Mouse (Mus musculus): ENCODE measurements around the gene Zfp961. TPM values are rescaled to one million over a fixed set of nuclear protein-coding genes. Genes with fewer than 3 reads are reported as not detected.
A peak's percentile ranks its signal among the peaks of the same experiment; 100 is the strongest.

Gene Zfp961
- polyA plus RNA-seq, 1 experiment from 2014 or later: 27.4 TPM

- H3K4me3 ChIP-seq (ENCODE audit: low read depth, low read length): no peak overlapping the region
- no peak overlapping the region for H3K4me2 ChIP-seq (replicated peaks; ENCODE audit: low read depth, low read length)
- H3K27me3 ChIP-seq (ENCODE audit: control insufficient read depth, insufficient read depth, low read length): no peaks in the 10 kb centered on the region
- H3K9ac ChIP-seq (replicated peaks; ENCODE audit: low read depth, low read length): no peak overlapping the region
- H3K4me1 ChIP-seq (ENCODE audit: control insufficient read depth, insufficient read depth, low read length): no peaks in the 10 kb centered on the region
- 94% methylated on average over 6 of the region's 6 CpGs for WGBS
- peaks cover 10% of the 10 kb centered on the region; the same call in 1 of the 2 replicates for H3K9me3 ChIP-seq (ENCODE audit: control insufficient read depth, low read depth, low read length)
- ATAC-seq (ENCODE audit: insufficient number of reproducible peaks, insufficient read depth, low FRiP score, low read depth): no peak
- H3K27ac ChIP-seq (ENCODE audit: low read length): no peak overlapping the region
- peaks cover 32% of the 10 kb centered on the region for H3K36me3 ChIP-seq (ENCODE audit: control insufficient read depth, insufficient read depth, low read length)
Measured at GRCm38 (mm10) chr8:71968100-71968499, 17.3 kb downstream of the Zfp961 start.

- H3K4me1 ChIP-seq (ENCODE audit: control insufficient read depth, insufficient read depth, low read length): no peaks in the 10 kb centered on the region
- WGBS: 86% methylated on average over 6 of the region's 6 CpGs
- H3K4me2 ChIP-seq (replicated peaks; ENCODE audit: low read depth, low read length): no peak overlapping the region
- H3K27ac ChIP-seq (ENCODE audit: low read length): no peak overlapping the region
- no peaks in the 10 kb centered on the region for H3K27me3 ChIP-seq (ENCODE audit: control insufficient read depth, insufficient read depth, low read length)
- H3K4me3 ChIP-seq (ENCODE audit: low read depth, low read length): no peak overlapping the region
- H3K9me3 ChIP-seq (ENCODE audit: control insufficient read depth, low read depth, low read length): peaks cover 10% of the 10 kb centered on the region; the same call in 1 of the 2 replicates
- H3K36me3 ChIP-seq (ENCODE audit: control insufficient read depth, insufficient read depth, low read length): peaks cover 32% of the 10 kb centered on the region
- no peak overlapping the region for H3K9ac ChIP-seq (replicated peaks; ENCODE audit: low read depth, low read length)
- no peak for ATAC-seq (ENCODE audit: insufficient number of reproducible peaks, insufficient read depth, low FRiP score, low read depth)
Measured at GRCm38 (mm10) chr8:71968636-71969035, 17.8 kb downstream of the Zfp961 start.

- no peaks in the 10 kb centered on the region for H3K27me3 ChIP-seq (ENCODE audit: control insufficient read depth, insufficient read depth, low read length)
Measured at GRCm38 (mm10) chr8:71971945-71972344, 21.1 kb downstream of the Zfp961 start.

GRCm38 (mm10) chr8:71974211-71974610, 23.4 kb downstream of the Zfp961 start:
- no peaks in the 10 kb centered on the region for H3K4me1 ChIP-seq (ENCODE audit: control insufficient read depth, insufficient read depth, low read length)
- H3K36me3 ChIP-seq (ENCODE audit: control insufficient read depth, insufficient read depth, low read length): peaks cover 3% of the 10 kb centered on the region; the same call in 1 of the 2 replicates
- no peak for ATAC-seq (ENCODE audit: insufficient number of reproducible peaks, insufficient read depth, low FRiP score, low read depth)
- no peaks in the 10 kb centered on the region for H3K27me3 ChIP-seq (ENCODE audit: control insufficient read depth, insufficient read depth, low read length)
- H3K9ac ChIP-seq (replicated peaks; ENCODE audit: low read depth, low read length): no peak overlapping the region
- H3K4me2 ChIP-seq (replicated peaks; ENCODE audit: low read depth, low read length): no peak overlapping the region
- H3K9me3 ChIP-seq (ENCODE audit: control insufficient read depth, low read depth, low read length): no peaks in the 10 kb centered on the region
- H3K4me3 ChIP-seq (ENCODE audit: low read depth, low read length): no peak overlapping the region
- no peak overlapping the region for H3K27ac ChIP-seq (ENCODE audit: low read length)
- 76% methylated on average over 3 of the region's 3 CpGs for WGBS

More at GRCm38 (mm10) chr8:71971945-71972344, 21.1 kb downstream of the Zfp961 start:
- Histone ChIP-seq H3K4me2 (replicated peaks; ENCODE audit: low read depth, low read length) (no peak overlapping the region), H3K9me3 (ENCODE audit: control insufficient read depth, low read depth, low read length) (0 out of 2 replicates have a peak, but pooled peaks cover under 1% of the 10 kb centered on the region), H3K9ac (replicated peaks; ENCODE audit: low read depth, low read length) (no peak overlapping the region), H3K4me1 (ENCODE audit: control insufficient read depth, insufficient read depth, low read length) (no peaks in the 10 kb centered on the region), H3K36me3 (ENCODE audit: control insufficient read depth, insufficient read depth, low read length) (peaks cover 21% of the 10 kb centered on the region), H3K4me3 (ENCODE audit: low read depth, low read length) (no peak overlapping the region), H3K27ac (ENCODE audit: low read length) (no peak overlapping the region)
- ATAC-seq (ENCODE audit: insufficient number of reproducible peaks, insufficient read depth, low FRiP score, low read depth): no peak
- 82% methylated on average over 1 of the region's 1 CpGs for WGBS

DNA sequence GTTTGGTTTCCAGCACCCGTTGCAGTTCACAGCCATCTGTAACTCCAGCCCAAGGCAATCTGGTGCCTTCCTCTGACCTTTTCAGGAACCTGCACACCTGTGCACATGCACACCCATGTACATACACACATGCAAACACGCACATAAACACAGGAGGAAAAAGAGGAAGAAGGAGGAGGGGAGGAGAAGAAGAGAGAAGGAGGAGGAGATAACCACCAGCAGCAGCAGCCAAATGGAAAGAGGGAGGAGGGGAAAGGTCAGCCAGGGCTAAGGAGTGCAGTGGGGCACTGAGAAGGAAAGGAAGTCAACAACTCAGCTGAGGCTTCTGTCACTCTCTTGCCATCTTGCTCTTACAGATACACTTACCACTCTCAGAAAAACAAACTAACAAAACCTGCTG, 30.2 kb downstream of the Zfp961 start:
- Histone ChIP-seq H3K27ac (ENCODE audit: low read length) (no peak overlapping the region), H3K36me3 (ENCODE audit: control insufficient read depth, insufficient read depth, low read length) (no peaks in the 10 kb centered on the region), H3K9ac (replicated peaks; ENCODE audit: low read depth, low read length) (no peak overlapping the region), H3K4me1 (ENCODE audit: control insufficient read depth, insufficient read depth, low read length) (no peaks in the 10 kb centered on the region), H3K9me3 (ENCODE audit: control insufficient read depth, low read depth, low read length) (no peaks in the 10 kb centered on the region), H3K27me3 (ENCODE audit: control insufficient read depth, insufficient read depth, low read length) (no peaks in the 10 kb centered on the region), H3K4me3 (ENCODE audit: low read depth, low read length) (no peak overlapping the region), H3K4me2 (replicated peaks; ENCODE audit: low read depth, low read length) (no peak overlapping the region)
- ATAC-seq (ENCODE audit: insufficient number of reproducible peaks, insufficient read depth, low FRiP score, low read depth): no peak
- 47% methylated on average over 2 of the region's 2 CpGs for WGBS

- 61% methylated on average over 4 of the region's 4 CpGs for WGBS
Measured at GRCm38 (mm10) chr8:71981456-71981855, 30.6 kb downstream of the Zfp961 start.

DNA sequence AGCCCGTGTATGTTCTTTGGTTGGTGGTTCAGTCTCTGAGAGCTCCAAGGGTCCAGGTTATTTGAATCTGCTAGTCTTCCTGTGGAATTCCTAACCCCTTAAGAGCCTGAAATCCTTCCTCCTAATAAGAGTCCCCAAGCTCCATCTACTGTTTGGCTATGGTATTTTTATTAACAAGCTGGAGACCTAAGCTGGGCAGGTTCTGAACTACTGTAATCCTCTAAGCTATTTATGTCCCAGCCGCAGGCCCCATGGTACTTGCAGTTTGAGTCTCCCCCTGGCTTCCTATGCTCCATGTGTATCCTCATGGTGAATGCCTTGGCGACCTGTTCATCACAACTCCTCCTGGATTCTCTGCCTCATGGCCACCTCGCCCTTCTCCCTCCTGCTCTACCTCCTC, 33.8 kb downstream of the Zfp961 start:
- Histone ChIP-seq H3K27ac (ENCODE audit: low read length) (no peak overlapping the region), H3K4me1 (ENCODE audit: control insufficient read depth, insufficient read depth, low read length) (no peaks in the 10 kb centered on the region), H3K36me3 (ENCODE audit: control insufficient read depth, insufficient read depth, low read length) (no peaks in the 10 kb centered on the region), H3K4me3 (ENCODE audit: low read depth, low read length) (no peak overlapping the region), H3K4me2 (replicated peaks; ENCODE audit: low read depth, low read length) (no peak overlapping the region), H3K9me3 (ENCODE audit: control insufficient read depth, low read depth, low read length) (no peaks in the 10 kb centered on the region), H3K9ac (replicated peaks; ENCODE audit: low read depth, low read length) (no peak overlapping the region), H3K27me3 (ENCODE audit: control insufficient read depth, insufficient read depth, low read length) (no peaks in the 10 kb centered on the region)
- no peak for ATAC-seq (ENCODE audit: insufficient number of reproducible peaks, insufficient read depth, low FRiP score, low read depth)
- WGBS: 54% methylated on average over 4 of the region's 4 CpGs

More at GRCm38 (mm10) chr8:71981456-71981855, 30.6 kb downstream of the Zfp961 start:
- Histone ChIP-seq H3K4me1 (ENCODE audit: control insufficient read depth, insufficient read depth, low read length) (no peaks in the 10 kb centered on the region), H3K27me3 (ENCODE audit: control insufficient read depth, insufficient read depth, low read length) (no peaks in the 10 kb centered on the region), H3K36me3 (ENCODE audit: control insufficient read depth, insufficient read depth, low read length) (no peaks in the 10 kb centered on the region), H3K4me2 (replicated peaks; ENCODE audit: low read depth, low read length) (no peak overlapping the region), H3K4me3 (ENCODE audit: low read depth, low read length) (no peak overlapping the region), H3K27ac (ENCODE audit: low read length) (no peak overlapping the region), H3K9ac (replicated peaks; ENCODE audit: low read depth, low read length) (no peak overlapping the region), H3K9me3 (ENCODE audit: control insufficient read depth, low read depth, low read length) (no peaks in the 10 kb centered on the region)
- no peak for ATAC-seq (ENCODE audit: insufficient number of reproducible peaks, insufficient read depth, low FRiP score, low read depth)

DNA sequence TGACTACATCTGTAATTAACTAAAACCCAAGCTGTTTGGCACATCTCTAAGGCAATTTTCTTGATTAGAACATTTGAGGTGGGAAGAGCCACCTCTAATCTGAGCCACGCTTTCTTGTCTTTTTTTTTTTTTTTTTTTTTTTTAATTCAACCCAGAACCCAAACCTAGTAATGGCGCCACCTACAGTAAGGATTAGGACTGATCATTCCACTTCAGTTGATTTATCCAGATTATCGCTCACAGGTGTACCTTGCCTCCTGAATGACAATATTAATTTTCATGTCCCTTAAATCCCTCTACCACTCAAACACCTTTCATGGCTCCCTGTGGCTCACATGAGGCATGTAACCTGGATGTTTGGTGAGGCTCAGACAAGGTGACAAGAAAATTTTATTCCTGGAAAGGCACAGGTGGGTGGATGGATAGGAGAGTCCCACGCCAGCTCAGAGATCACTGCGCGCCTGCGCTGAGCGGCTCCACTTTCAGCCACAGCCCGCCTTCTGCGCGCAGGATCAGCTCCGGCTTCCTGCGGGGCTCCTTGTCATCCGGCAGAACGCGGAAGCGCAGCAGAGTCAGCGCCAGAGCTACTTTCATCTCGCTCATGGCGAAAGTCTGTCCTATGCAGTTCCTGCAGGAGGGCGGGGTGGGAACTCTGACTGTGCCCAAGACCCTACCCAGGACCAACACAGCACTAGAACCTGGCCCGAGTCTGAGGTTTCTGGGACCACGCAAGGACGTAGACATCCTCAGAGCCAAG, 37.5 kb downstream of the Zfp961 start:
- Histone ChIP-seq H3K27ac (ENCODE audit: low read length) (no peak overlapping the region), H3K4me1 (ENCODE audit: control insufficient read depth, insufficient read depth, low read length) (no peaks in the 10 kb centered on the region), H3K9ac (replicated peaks; ENCODE audit: low read depth, low read length) (0 out of 2 replicates have a peak overlapping the region, but pooled peaks have one; percentile 28), H3K27me3 (ENCODE audit: control insufficient read depth, insufficient read depth, low read length) (no peaks in the 10 kb centered on the region), H3K4me2 (replicated peaks; ENCODE audit: low read depth, low read length) (peak overlapping the region; percentile 55), H3K9me3 (ENCODE audit: control insufficient read depth, low read depth, low read length) (no peaks in the 10 kb centered on the region), H3K4me3 (ENCODE audit: low read depth, low read length) (peak overlapping the region; percentile 37), H3K36me3 (ENCODE audit: control insufficient read depth, insufficient read depth, low read length) (no peaks in the 10 kb centered on the region)
- WGBS: 11% methylated on average over 24 of the region's 24 CpGs
- ATAC-seq (ENCODE audit: insufficient number of reproducible peaks, insufficient read depth, low FRiP score, low read depth): peak; percentile 67
